Mouse (Mus musculus): ENCODE measurements around the gene Pom121. TPM values are rescaled to one million over a fixed set of nuclear protein-coding genes. Genes with fewer than 3 reads are reported as not detected.
A peak's percentile ranks its signal among the peaks of the same experiment; 100 is the strongest.
"Not testable (repeated sequence)": the region's sequence is repeated elsewhere in the genome, so short reads cannot be mapped to it uniquely, and the experiment has no call there.

Gene Pom121
- polyA plus RNA-seq, 1 experiment from 2014 or later: 15.9 TPM

DNA sequence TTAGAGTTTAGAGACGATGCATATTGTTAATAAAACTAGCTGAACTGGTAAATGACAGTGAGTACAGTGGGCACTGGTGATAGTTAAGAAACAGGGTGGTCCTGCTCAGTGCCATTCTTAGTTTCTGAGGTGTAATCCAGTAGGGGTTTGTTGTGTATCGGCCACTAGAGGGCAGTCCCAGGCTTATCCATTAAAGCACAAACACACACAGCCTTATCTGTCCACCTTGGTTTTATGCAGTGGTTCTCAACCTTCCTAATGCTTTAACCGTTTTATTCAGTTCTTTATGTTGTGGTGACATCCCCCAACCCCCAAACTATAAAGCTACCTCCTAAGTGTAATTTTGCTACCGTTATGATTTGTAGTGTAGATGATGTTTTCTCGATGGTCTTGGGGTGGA, 1.5 kb upstream of the Pom121 start:
- Histone ChIP-seq H3K4me3 (no peak overlapping the region), H3K27me3 (no peaks in the 10 kb centered on the region), H3K9me3 (no peaks in the 10 kb centered on the region), H3K27ac (no peak overlapping the region), H3K4me2 (replicated peaks) (no peak overlapping the region), H3K9ac (no peak overlapping the region), H3K4me1 (peaks cover 14% of the 10 kb centered on the region), H3K36me3 (peaks cover 16% of the 10 kb centered on the region)
- ATAC-seq (ENCODE audit: low FRiP score, low read depth): no peak
- 50% methylated on average over 5 of the region's 5 CpGs for WGBS

DNA sequence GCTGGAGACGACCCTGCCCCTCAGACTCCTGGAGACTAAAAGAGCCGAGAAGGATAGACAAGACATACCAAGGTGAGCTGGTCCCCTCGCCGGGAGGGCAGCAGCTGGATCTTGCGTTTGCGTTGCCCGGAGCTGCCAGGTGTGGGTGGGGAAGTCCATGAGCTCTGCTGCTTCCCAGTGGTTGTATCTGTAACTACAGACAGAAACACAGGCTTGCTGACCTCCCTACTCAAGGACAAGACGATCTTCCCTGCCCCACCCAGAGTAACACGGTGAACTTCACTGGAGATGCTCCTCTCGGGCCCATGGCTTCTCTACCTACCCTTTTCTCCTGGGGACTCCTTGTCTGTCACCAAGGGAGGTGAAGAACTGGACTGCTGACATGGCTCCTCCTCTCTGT, 10.6 kb downstream of the Pom121 start:
- H3K9me3 ChIP-seq: no peaks in the 10 kb centered on the region
- H3K27me3 ChIP-seq: no peaks in the 10 kb centered on the region
- H3K4me3 ChIP-seq: no peak overlapping the region
- WGBS: 85% methylated on average over 10 of the region's 10 CpGs
- H3K4me2 ChIP-seq (replicated peaks): no peak overlapping the region
- ATAC-seq (ENCODE audit: low FRiP score, low read depth): no peak
- H3K36me3 ChIP-seq: peaks cover 97% of the 10 kb centered on the region
- H3K27ac ChIP-seq: no peak overlapping the region
- no peak overlapping the region for H3K9ac ChIP-seq
- no peaks in the 10 kb centered on the region for H3K4me1 ChIP-seq

DNA sequence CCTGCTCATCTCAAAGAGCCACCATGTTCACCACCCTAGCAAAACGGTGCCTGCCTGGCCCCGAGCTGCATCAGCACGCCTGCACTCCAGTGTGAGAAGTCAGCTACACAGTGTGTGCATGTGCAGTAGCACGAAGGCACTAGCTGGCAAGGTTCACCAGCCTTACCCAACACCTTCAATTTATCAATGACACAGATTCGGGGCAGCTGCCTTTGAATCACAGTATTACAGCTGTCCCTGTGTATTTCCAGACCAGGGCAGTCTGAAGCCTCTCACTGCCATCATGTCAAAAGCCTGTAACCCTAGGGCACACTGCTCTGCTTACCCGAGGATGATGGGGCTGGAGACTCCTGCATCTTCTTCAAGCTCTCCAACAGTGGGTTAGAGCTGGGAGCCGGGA, 11.6 kb downstream of the Pom121 start:
- H3K4me1 ChIP-seq: no peaks in the 10 kb centered on the region
- H3K27me3 ChIP-seq: no peaks in the 10 kb centered on the region
- no peak overlapping the region for H3K4me3 ChIP-seq
- H3K36me3 ChIP-seq: peaks cover 97% of the 10 kb centered on the region
- H3K27ac ChIP-seq: no peak overlapping the region
- no peak overlapping the region for H3K4me2 ChIP-seq (replicated peaks)
- ATAC-seq (ENCODE audit: low FRiP score, low read depth): no peak
- WGBS: 89% methylated on average over 7 of the region's 7 CpGs
- H3K9me3 ChIP-seq: no peaks in the 10 kb centered on the region
- H3K9ac ChIP-seq: no peak overlapping the region

DNA sequence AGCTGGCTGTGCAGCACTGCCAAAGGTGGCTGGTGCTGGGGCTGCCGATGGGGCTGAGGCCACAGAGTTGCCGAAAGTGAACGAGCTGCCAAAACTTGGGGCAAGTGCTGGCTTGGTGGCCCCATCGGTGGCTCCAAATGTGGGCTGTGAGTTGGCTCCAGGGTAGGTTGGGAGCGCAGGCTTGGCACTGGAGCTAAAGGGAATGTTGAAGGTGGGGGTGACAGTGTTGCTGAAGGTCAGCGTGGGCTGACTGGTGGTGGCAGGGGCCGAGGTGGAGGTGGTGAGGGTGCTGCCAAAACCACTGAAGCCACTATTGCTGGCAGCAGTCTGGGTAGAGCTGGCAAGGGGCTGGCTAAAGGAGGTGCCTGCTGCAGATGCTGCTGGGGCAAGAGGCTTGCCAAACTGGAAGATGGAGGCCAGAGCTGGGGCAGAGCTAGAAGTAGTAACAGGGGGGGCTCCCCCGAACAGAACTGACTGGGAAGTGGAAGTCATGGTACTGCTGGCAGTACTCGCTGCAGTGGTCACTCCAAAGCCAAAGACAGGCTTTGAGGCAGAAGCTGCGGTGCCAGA, 12.9 kb downstream of the Pom121 start:
- Histone ChIP-seq H3K36me3 (peaks cover 97% of the 10 kb centered on the region), H3K9ac (no peak overlapping the region), H3K4me3 (no peak overlapping the region), H3K4me1 (no peaks in the 10 kb centered on the region), H3K9me3 (no peaks in the 10 kb centered on the region), H3K27ac (no peak overlapping the region), H3K27me3 (no peaks in the 10 kb centered on the region), H3K4me2 (replicated peaks) (no peak overlapping the region)
- 96% methylated on average over 10 of the region's 10 CpGs for WGBS
- ATAC-seq (ENCODE audit: low FRiP score, low read depth): no peak

DNA sequence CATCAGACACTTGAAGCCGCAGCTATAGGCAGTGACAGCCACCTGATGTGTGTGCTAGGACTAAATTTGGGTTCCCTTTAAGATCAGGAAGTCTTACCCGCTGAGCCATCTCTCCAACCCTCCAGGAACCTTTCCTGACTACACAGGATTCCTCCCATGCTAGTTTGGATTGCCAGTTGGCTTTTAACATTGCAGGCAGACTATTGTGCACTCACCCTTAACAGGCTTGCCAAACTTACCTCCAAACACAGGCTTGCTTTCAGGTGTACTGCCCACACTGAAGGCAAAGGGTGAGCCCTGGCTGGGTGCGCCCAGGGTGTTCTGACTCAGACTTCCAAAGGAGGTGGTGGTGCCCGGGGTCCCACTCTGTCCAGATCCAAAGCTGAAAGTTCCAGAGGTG, 13.7 kb downstream of the Pom121 start:
- WGBS: 91% methylated on average over 4 of the region's 4 CpGs
- ATAC-seq (ENCODE audit: low FRiP score, low read depth): no peak
- Histone ChIP-seq H3K27me3 (no peaks in the 10 kb centered on the region), H3K4me1 (no peaks in the 10 kb centered on the region), H3K4me2 (replicated peaks) (no peak overlapping the region), H3K27ac (no peak overlapping the region), H3K9me3 (no peaks in the 10 kb centered on the region), H3K36me3 (peaks cover 99% of the 10 kb centered on the region), H3K9ac (no peak overlapping the region), H3K4me3 (no peak overlapping the region)

DNA sequence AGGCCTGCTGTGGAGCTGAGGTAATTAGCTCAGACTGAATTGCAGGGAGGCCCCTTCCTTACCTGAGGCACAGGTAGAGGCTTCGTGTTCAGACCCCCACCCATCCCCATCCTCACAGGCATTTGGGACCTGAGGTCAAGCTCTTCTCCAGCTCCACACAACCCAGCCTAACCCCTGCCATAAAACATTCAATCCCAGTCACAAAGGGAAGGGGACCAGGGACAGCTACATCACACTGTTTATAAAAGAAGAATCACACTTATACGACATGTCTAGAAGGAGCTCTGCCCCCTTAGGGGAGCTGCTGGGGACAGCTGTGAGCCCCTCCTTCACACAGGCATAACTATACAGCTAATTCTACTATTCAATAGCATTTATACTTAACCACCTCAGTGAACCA, 18.0 kb downstream of the Pom121 start:
- no peaks in the 10 kb centered on the region for H3K27me3 ChIP-seq
- no peak overlapping the region for H3K9ac ChIP-seq
- H3K27ac ChIP-seq: no peak overlapping the region
- peaks cover 96% of the 10 kb centered on the region for H3K36me3 ChIP-seq
- 62% methylated on average over 2 of the region's 2 CpGs for WGBS
- no peak overlapping the region for H3K4me3 ChIP-seq
- no peaks in the 10 kb centered on the region for H3K9me3 ChIP-seq
- H3K4me1 ChIP-seq: peaks cover 8% of the 10 kb centered on the region
- H3K4me2 ChIP-seq (replicated peaks): no peak overlapping the region
- ATAC-seq (ENCODE audit: low FRiP score, low read depth): no peak; the same call in 1 of the 2 replicates

DNA sequence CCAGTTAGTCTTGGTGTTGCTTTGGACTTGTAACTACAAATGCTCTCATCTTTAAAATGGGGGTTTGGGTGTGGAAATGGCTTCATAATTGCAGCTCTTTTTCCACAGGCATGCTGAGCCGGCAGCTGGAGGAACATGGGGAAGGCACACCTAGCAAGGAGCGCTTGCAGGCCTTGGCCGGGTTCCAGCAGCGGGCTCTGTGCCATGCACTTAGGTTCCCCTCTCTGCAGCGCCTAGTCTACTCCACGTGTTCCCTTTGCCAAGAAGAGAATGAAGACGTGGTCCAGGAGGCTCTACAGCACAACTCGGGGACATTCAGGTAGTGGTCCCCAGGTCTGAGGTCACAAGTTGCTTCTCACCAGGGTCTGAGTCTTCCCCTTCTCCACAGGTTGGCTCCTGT, 19.2 kb downstream of the Pom121 start:
- 74% methylated on average over 8 of the region's 8 CpGs for WGBS
- Histone ChIP-seq H3K27me3 (no peaks in the 10 kb centered on the region), H3K4me1 (peaks cover 17% of the 10 kb centered on the region), H3K36me3 (peaks cover 84% of the 10 kb centered on the region), H3K4me2 (replicated peaks) (no peak overlapping the region), H3K9me3 (no peaks in the 10 kb centered on the region), H3K4me3 (no peak overlapping the region), H3K27ac (no peak overlapping the region), H3K9ac (no peak overlapping the region)
- ATAC-seq (ENCODE audit: low FRiP score, low read depth): 0 out of 2 replicates have a peak, but pooled peaks have one; percentile 54

DNA sequence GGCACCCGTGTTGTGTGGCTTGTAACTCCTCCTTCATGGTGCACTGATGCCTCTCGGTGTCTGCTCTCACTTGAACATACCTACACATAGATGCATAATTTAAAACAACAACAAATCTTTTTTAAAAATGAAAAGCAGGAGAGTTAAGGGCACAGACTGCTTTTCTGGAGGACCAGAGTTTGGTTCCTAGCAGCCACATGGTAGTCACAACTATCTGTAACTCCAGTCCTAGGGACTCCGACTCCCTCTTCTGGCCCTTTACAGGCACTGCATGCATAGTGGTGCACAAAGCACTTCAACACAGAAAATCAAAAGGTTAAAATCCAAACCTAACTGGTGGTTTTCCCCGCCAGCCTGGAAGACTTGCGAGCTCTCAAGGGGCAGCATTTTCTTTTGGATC, 20.7 kb downstream of the Pom121 start:
- no peak overlapping the region for H3K27ac ChIP-seq
- H3K36me3 ChIP-seq: peaks cover 69% of the 10 kb centered on the region
- H3K4me2 ChIP-seq (replicated peaks): no peak overlapping the region
- H3K9me3 ChIP-seq: no peaks in the 10 kb centered on the region
- no peak overlapping the region for H3K4me3 ChIP-seq
- ATAC-seq (ENCODE audit: low FRiP score, low read depth): no peak
- H3K27me3 ChIP-seq: no peaks in the 10 kb centered on the region
- 95% methylated on average over 5 of the region's 5 CpGs for WGBS
- no peak overlapping the region for H3K9ac ChIP-seq
- peaks cover 22% of the 10 kb centered on the region for H3K4me1 ChIP-seq

DNA sequence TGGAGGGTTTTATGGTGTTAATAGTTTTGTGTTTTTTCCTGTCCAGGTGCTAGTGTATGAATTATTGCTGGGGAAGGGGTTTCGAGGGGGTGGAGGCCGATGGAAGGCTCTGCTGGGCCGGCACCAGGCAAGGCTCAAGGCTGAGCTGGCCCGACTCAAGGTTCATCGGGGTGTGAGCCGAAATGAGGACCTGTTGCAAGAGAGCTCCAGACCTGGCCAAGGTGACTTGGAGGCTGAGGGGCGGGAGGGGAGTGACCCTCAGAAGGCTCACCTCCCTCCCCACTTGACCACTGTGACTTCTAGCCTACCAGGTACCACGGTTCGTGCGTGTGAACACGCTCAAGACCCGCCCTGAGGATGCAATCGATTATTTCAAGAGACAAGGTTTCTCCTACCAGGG, 23.2 kb downstream of the Pom121 start:
- WGBS: 93% methylated on average over 13 of the region's 13 CpGs

DNA sequence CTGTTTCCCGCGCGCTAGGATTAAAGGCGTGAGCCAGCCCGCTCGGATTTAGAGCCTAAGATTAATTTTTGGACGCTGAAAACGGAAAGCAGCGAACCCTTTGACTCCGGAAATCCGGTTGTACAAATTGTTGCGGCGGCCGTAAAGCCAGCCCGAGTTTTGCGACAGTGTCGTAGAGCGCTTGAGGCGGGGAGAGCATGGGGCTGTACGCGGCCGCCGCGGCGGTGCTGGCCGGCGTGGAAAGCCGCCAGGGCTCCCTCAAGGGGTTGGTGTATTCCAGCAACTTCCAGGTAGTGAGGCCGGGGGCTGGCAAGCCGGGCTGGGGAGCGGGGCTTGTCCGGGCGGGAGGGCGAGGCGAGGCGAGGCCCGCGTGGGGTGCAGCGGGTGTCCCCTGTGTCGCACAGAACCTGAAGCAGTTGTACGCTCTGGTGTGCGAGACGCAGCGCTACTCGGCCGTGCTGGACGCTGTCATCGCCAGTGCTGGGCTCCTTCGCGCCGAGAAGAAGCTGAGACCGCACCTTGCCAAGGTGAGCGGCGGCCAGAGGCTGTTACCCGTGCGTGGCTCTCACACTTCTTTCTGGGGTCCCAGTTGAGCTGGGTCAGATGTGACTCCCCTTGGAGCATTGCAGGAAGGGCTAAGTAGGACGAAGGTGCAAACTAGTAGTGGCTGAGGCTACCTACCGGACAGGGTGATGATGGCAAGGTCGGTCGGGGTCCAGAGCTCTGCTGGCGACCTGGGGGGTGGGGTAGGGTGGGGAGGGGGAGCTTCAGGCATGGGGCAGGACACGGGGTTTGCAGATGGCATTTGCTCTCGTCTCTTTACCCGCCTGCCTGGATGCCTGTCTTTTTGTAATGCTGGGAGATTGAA, 24.3 kb downstream of the Pom121 start, which contains the start of gene Nsun5:
Gene Nsun5, plus strand, starts transcription at position 167 of the 868 bp plus-strand sequence.
- no peaks in the 10 kb centered on the region for H3K9me3 ChIP-seq
- H3K4me1 ChIP-seq: peaks cover 17% of the 10 kb centered on the region
- WGBS: under 1% methylated on average over 62 of the region's 64 CpGs
- peak within 1 kb of the TSS; percentile 96 for H3K4me3 ChIP-seq
- H3K27ac ChIP-seq: peak within 1 kb of the TSS; percentile 78; the same call in 1 of the 2 replicates
- H3K36me3 ChIP-seq: peaks cover 33% of the 10 kb centered on the region
- peak within 1 kb of the TSS; percentile 89 for H3K9ac ChIP-seq
- ATAC-seq (ENCODE audit: low FRiP score, low read depth): peak; percentile 66
- peak within 1 kb of the TSS; percentile 79 for H3K4me2 ChIP-seq (replicated peaks)
- H3K27me3 ChIP-seq: no peaks in the 10 kb centered on the region

More for the DNA sequence above, 23.2 kb downstream of the Pom121 start:
- no peak overlapping the region for H3K27ac ChIP-seq
- no peaks in the 10 kb centered on the region for H3K27me3 ChIP-seq
- H3K4me2 ChIP-seq (replicated peaks): peak overlapping the region; percentile 79; the same call in 1 of the 2 replicates
- H3K9me3 ChIP-seq: no peaks in the 10 kb centered on the region
- peaks cover 45% of the 10 kb centered on the region for H3K36me3 ChIP-seq
- peak overlapping the region; percentile 89; the same call in 1 of the 2 replicates for H3K9ac ChIP-seq
- ATAC-seq (ENCODE audit: low FRiP score, low read depth): no peak
- peak overlapping the region; percentile 96; the same call in 1 of the 2 replicates for H3K4me3 ChIP-seq
- H3K4me1 ChIP-seq: peaks cover 22% of the 10 kb centered on the region

DNA sequence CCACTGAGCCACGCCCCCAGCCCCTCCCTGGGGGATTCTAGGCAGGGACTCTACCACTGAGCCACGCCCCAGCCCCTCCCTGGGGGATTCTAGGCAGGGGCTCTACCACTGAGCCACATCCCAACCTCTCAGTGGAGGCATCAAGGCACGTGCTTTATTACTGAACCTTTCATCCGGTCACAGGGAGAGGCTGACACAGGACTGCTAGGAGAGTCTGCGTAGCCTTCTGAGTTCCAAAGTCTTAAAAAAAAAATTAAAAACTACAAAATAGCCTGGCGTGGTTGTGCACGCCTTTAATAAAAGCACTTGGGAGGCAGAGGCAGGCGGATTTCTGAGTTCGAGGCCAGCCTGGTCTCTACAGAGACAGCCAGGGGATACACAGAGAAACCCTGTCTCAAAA, 25.1 kb downstream of the Pom121 start:
- H3K27ac ChIP-seq: 0 out of 2 replicates have a peak overlapping the region, but pooled peaks have one; percentile 78
- H3K4me2 ChIP-seq (replicated peaks): peak overlapping the region; percentile 79
- not testable (repeated sequence) for ATAC-seq (ENCODE audit: low FRiP score, low read depth); H3K27me3 ChIP-seq; H3K9me3 ChIP-seq
- H3K4me1 ChIP-seq: peaks cover 14% of the 10 kb centered on the region
- peak overlapping the region; percentile 89 for H3K9ac ChIP-seq
- H3K4me3 ChIP-seq: peak overlapping the region; percentile 96
- H3K36me3 ChIP-seq: peaks cover 25% of the 10 kb centered on the region
- 63% methylated on average over 9 of the region's 9 CpGs for WGBS

DNA sequence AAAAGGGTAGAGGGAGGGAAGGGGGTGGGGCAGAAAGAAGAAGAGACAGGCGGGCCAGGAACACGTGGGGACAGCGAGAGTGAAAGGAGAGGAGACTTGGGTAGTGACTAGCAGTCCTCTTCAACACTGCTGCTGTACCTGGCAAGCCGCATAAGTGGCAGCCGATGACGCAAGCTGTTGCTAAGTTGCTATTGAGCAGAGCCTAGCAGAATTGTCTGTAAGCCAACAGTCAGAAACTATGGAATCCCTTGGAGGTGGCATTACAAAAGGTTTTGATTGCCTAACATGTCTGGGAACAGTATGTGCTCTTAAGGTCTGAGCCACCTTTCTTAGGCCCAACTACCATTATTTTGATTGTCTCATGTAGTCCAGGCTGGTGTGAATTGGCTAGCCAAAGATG, 26.0 kb downstream of the Pom121 start:
- Histone ChIP-seq H3K4me2 (replicated peaks) (no peak overlapping the region), H3K9ac (no peak overlapping the region), H3K27me3 (no peaks in the 10 kb centered on the region), H3K9me3 (no peaks in the 10 kb centered on the region), H3K4me1 (peaks cover 14% of the 10 kb centered on the region), H3K4me3 (no peak overlapping the region), H3K36me3 (peaks cover 16% of the 10 kb centered on the region), H3K27ac (no peak overlapping the region)
- no peak for ATAC-seq (ENCODE audit: low FRiP score, low read depth)
- 83% methylated on average over 6 of the region's 6 CpGs for WGBS
